Mouse (Mus musculus) spleen, adult 2 months (tissue): ENCODE measurements around the gene Gm42878.

ENCODE experiments used
- CTCF ChIP-seq: fragments of 200-500 bp; IDR thresholded peaks from 2 replicates; pipeline ENCODE4 v1.5.1; 2011; ENCODE audit warnings: mild to moderate bottlenecking, inconsistent platforms; ENCODE audit not compliant: insufficient read depth, insufficient read length, insufficient replicate concordance; ENCODE audit errors: extremely low read depth
- POLR2A ChIP-seq: fragments of 200-500 bp; IDR thresholded peaks from 2 replicates; pipeline ENCODE4 v1.6.1; 2011; ENCODE audit warnings: low read depth, low read length, inconsistent platforms

- TF ChIP-seq CTCF (no peak), POLR2A (no peak)
Measured at GRCm38 (mm10) chr5:121585005-121585404, 39.7 kb upstream of the Gm42878 start.
